Mouse (Mus musculus): ENCODE data around the gene Krt28.

Gene Krt28

DNA sequence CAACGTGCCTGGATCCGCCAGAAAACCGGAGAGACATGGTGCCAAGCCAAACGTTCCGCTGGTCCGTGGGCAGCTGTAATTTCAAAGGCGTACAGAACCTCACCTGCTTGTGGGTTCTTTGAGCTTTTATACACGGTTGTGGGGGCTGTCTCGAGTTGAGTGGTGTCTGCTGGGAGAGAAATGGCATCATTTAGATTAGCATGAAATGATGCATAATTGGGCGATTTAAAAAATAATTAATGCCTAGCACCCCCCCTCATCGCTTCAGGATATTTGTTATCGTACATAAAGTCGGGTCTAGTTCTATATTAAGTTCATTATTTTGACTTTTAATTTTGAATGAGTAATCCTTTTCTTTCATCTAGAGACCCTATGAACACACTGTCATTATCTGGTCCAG is at the start of gene Krt28:
Gene Krt28 (minus strand): TSS at position 101 of the 400 bp plus-strand sequence.
- DNase-seq (ENCODE audit: low spot score in 2 of 2) = no peak

DNA sequence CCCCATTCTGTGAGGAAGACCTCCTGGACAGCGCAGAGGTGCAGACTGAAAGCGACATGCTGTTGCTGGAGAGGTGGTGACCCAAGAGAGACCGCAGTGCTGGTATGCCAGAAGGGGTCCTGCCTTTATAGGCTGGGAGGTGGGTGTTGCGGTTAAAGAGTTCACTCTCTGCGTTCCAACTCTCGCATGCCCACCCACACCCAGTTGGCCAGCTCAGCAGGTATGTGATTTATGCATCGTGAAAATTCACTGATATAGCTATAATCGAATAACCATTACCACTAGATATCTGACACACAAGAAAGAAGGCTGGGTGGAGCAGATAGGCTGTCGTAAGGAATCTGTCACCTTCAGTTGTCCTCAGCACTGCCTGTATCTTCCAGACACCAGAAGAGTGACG is 47.5 kb upstream of the Krt28 start, which contains the start of gene Krt12:
Gene Krt12 (minus strand): TSS at position 101 of the 400 bp plus-strand sequence.
- DNase-seq (ENCODE audit: low spot score in 2 of 2) = no peak

DNA sequence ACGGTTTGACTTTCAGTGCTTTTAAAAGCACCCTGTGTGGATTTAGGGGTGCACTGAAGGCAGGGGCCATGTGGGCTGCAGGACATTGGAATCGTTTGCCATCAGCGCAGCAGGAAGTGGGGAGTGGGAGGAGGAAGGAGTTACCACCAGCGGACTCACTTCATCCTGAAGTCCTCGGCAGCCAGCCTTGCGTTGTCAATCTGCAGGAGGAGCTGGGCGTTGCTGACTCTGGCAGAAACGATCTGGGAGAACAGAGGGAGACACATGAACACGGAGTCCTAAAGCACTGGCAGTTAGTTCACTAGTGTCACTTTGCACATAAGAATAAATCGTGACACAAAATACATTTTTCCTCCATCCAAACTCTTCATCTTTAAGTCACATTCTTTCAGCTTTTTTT is 45.9 kb upstream of the Krt28 start:
- DNase-seq (ENCODE audit: low spot score in 2 of 2) = peak in 1 of 2 experiments; percentile 46

DNA sequence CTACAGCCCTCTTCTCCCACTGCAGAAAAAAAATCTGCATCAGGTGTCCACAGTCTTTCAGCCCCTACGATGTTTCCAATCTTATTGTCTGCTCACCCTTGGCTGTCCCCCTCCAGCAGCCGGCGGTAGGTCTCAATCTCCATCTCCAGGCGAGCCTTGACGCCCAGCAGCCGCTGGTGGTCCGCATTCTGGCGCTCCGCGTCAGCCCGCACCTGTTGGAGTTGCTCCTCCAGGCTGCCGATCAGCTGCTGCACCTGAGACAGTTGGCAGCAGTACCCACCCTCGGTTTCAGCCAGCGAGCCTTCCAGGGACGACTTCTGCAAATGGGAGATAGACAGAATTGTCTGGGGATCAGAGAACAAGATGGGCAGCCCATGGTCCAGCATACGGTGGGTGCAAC is 43.1 kb upstream of the Krt28 start:
- DNase-seq (ENCODE audit: low spot score in 2 of 2) = no peak

DNA sequence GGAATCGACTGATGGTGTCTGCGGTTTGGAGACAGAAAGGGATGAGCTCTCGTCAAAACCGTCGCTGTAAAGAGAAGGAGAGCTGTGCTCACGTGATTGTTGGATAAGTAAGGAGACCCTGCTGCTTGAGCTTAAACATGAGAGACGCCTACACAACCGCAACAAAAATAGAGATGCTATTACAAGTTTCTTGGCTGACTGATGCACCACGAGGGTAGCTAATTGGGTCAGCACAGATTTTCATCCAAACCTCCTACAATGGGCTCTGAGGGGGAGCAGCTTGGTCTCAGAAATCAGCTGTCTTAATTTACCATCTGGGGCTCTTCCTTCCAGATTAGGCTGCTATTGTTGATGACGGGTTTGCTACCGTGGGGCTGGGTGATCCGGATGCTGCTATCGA is 42.2 kb upstream of the Krt28 start:
- peak; percentile 61 to 84 for DNase-seq (ENCODE audit: low spot score in 2 of 2)

DNA sequence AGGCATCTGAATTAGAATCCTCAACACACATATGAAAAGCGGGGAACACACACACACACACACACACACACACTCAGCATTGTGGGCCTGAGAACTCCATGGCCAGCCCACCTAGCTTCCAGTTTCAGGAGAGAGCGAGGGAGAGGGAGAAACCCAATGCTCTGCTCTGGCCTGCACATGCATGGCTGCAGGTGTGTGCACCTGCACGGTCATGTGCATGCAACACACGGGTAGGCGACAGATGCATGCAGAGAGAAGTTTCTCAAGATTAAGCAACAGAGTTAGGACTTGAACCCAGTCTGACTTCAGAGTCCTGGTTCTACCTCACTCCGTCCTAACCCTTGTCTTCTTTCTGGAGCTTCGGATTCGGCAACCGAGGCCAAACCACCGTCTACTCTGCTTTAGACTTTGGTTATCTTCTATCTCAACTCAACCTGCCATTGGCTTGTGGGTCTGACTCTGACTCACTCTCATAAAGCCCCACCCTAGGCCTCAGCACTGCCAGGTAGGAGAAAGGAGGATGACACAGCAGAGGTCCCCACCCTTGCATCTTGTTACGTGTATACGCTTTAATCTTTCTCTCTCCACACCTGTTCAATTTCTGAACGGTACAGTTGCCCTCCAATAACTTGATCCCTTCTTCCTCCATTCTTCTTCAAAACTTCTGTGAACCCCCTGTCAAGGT is 39.9 kb upstream of the Krt28 start:
- DNase-seq (ENCODE audit: low spot score in 2 of 2) = no peak

DNA sequence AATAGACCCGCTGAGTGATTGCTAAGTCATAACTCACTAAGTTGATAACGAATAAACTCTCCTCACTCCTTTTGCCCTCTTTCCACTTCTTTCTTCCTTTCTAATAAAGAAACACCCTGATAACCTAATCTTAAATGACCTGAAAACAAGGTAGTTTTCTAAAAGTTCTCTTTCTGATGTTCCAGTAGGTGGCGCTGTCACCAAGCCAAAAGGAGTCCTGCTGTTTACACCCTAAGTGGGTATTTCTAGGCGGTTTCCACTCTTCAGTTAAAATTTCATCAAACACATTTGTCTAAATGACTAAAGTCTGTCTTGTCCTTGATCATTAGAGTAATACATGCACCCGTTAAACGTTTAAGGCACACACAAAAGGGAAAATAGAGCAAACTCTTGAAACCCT is 38.5 kb upstream of the Krt28 start:
- no peak for DNase-seq (ENCODE audit: low spot score in 2 of 2)

DNA sequence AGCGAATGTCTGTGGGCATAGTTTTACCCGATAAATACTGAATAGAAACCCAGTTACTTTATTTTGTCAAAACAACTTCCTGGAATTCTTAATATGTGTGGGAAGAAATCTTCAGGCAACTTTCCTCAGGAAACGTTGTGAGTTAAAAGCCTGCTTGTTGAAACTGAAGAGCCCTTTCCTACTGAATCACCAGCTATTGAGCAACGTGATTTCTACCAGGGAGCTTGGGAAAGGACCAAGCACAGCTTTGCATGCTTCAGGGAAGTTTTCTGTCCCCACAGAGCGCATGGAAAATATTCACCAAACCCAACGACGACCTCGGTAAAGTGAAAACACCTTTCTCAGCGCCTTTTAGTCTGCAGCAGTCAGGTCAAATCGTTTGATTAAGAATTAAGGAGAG is 31.5 kb upstream of the Krt28 start:
- no peak for DNase-seq (ENCODE audit: low spot score in 2 of 2)

DNA sequence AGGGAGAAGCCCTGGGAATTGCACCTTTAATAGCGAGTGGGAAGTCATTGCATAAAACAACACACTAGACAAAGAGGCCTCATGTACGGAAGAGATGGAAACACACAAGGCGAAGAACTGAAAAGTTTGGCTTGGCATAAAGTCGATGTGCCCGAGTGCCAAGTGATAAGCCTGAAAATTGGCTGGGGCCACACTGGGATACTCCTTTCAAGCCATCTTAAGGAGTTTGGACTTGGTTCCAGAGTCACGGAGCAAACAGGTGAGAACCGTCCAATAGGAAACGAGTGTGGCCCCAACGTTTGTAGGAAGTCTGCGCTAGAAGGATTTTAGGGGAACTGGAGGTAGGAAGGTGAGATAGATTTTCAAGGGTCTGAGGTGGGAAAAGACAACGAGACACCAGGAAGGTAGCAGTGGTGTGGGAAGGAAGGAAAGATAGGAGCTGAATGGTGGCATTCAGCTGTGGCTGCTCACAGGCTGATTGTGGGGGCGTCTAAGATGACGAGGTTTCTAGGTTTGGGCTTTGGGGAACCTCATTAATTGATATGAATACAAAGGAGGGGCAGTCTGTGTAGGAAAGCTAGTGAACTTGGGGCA is 25.4 kb upstream of the Krt28 start:
- no peak for DNase-seq (ENCODE audit: low spot score in 2 of 2)

DNA sequence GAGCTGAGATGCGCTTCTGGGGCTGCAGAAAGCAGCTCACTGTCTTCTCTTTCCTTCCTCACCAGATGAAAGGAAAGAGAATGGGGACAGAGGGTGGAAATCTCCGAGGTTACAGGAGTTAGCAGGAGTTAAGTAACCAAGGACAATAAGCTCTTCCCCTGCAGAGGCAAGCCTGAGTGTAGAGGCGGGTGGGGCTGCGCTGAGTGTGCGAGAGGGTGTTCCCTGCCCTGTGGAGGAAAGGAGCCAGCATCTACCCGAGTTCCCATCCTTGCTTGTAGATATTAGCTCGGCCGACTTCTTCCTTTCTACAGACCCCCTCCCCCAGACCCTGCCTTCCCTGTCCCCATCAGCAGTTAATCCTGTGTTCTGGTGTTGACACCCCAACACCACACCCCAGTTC is 24.1 kb upstream of the Krt28 start:
- no peak for DNase-seq (ENCODE audit: low spot score in 2 of 2)

DNA sequence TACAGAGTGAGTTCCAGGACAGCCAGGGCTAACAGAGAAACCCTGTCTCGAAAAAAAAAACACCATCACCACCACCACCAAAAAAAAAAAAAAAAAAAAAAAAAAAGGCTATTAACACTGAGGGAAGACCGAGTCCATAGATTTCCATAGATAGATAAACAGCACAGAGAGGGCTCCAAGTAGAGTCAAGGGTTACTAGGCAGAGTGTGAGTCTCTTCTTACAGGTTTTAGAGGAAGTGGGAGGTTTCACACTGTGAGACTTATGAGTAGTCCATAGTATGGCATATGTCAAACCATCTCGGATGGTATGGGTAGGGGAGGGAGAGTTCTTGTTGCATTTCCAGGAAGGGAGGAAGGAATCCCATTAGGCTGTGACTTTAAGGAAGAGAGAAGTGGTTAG is 23.4 kb upstream of the Krt28 start:
- DNase-seq (ENCODE audit: low spot score in 2 of 2) = no peak

DNA sequence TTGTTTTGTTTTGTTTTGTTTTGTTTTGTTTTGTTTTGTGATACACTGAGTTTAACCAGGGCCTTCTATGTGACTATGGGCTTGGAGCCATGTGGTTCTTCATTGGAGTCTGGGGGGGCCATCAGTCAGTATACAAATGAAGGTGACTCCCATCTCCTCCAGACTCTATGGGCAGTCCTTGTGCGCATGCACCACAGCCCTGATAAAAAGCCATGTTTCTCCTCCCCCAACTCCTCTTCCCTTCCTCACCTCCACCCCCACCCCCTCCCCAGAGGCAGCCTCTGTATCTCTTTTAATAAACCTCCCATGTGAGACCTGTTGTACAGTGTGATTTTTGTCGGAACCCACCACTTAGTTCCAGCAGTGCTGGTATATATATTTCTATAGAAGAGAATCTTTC is 22.0 kb upstream of the Krt28 start:
- no peak for DNase-seq (ENCODE audit: low spot score in 2 of 2)

DNA sequence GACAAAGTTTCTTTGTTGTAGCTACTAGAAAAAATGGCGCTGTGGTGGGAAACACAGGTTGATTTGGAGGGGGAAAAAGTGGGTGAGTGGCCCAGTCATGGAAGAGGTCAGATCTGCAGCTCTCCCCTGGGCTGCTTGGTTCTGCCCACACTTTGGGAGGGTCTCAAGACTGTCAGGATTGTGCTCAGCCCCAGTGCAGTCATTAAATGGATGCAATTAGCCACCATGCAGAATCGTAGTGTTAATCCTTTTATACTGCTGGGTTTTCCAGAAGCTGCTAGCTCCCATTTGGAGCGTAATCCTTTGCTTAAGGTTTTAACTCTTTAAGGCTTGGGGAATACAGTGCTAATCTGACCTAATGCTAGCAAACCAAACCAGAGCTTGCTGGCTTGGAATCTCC is 21.3 kb upstream of the Krt28 start:
- no peak for DNase-seq (ENCODE audit: low spot score in 2 of 2)

DNA sequence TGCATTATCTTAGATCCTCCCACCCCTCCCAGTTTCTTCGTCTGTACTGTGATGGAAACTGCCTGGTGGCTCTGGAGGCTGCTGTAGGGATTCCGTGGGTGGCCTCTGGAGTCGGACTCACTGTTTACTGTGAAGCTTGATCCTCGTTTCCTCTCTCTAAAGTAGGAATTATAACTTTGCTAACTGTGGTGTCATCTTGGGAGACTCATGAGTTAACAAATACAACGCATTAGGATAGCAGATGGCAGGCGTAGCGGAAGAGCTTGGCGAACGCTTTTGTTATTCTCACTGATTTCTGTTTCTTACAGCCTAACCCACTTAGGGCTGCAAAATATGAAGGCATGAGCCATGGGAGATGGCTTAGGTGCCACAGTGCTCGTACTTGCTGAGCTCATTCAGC is 17.8 kb upstream of the Krt28 start:
- DNase-seq (ENCODE audit: low spot score in 2 of 2) = no peak

DNA sequence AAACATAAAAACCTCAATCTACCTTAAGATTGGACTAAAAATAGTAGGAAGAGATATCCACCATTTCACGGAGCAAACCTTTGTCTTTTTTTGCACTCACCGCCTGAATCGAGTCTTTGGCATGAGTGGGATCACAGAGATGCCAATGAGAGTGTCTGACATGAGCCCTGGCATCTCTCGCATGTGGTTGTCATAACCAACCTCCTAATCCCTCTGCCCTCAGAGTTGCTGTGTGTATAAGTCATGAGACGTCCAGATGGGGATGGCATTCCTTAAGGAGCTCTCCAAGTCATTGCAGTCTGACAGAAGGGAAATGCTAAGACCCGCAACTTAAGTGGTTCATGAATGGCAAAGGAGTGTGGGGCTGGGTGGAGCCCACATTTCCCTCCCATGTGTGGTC is 16.7 kb upstream of the Krt28 start:
- no peak for DNase-seq (ENCODE audit: low spot score in 2 of 2)

DNA sequence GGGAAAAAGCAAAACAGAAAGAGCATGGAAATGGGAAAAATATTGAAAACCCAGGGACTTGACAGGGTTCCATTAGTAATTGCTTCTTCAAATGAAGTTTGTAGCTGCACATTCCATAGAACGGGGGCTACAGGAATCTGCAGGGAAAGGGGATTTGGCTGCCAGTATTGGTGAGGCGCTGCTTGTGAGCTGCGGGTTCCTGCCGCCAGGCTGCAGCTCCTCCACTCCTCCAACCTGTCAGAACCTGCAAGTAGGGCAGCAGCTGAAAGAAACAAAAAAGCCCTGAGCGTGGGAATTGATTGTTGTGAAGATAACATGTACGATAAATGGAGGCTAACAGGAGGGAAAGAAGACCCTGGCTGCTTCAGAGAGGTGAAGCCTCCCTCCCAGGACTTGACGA is 16.2 kb upstream of the Krt28 start:
- DNase-seq (ENCODE audit: low spot score in 2 of 2) = no peak

DNA sequence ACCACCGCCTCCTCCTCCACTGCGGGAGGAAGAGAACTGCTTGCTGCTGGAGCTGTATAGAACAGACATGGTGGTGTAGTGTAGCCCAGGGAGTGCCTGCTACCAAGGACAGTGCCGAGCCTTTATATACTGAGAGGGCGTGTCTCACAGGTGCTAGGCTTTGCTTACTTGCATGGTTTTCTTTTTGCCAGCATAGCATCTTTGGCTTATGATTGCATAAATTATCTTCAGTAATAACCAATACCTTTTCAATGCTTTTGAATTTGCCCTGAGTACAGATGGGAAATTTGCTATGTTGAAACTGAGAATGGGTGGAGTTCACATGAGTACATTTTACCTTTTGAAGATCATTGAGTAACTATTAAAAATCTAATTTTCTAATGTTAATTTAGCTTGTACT is 14.6 kb upstream of the Krt28 start, which contains the start of gene Krt10:
Gene Krt10 (minus strand): TSS at position 101 of the 400 bp plus-strand sequence.
- no peak for DNase-seq (ENCODE audit: low spot score in 2 of 2)

DNA sequence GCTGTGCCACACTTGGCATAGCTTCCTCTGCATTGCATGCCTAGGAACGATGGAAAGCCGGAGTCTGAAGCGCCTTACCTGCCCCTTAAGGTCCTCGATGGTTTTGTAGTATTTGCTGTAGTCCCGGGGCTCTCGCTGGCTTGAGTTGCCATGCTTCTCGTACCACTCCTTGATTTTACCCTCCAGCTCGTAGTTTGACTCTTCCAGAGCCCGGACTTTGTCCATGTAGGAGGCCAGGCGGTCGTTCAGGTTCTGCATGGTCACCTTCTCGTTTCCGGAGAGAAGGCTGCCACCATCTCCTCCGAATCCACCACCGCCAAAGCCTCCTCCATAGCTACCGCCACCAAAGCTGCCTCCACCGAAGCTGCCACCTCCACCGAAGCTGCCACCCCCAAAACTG is 14.0 kb upstream of the Krt28 start:
- no peak for DNase-seq (ENCODE audit: low spot score in 2 of 2)

DNA sequence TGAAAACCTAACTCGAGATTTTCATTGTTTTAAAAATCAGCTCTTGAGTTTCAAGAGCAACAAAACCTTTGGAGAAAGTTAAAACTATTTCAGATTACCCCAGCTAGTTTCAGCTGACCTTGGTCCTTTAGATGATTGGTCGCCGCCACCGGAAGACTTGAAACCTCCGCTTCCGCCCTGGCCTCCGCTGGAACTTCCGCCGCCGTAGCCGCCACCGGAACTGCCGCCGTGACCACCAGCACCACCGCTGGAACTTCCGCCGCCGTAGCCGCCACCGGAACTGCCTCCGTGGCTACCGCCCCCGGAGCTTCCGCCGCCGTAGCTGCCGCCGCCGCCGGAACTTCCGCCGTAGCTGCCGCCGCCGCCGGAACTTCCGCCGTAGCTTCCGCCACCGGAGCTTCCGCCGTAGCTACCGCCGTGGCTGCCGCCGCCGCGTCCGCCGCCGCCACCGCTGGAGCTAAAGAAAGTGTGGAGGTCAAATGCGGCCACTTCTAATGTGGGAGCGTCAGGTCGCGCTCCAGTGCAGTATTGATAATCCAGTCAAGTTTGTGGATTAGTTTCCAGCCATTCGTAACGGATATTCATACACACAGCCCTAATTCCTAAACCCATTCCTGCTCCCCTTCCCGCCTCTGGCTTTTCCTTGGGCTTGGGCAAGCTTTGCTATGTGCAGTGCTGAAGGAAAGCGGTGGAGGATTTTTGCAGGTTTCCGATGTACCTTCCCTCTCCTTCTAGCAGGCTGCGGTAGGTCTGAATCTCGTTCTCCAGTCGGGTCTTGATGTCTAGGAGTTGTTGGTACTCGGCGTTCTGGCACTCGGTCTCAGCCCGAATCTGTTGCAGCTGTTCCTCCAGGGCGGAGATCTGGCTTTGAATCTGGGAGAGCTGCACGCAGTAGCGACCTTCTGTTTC is 11.4 kb upstream of the Krt28 start:
- peak; percentile 80 to 87 for DNase-seq (ENCODE audit: low spot score in 2 of 2)

DNA sequence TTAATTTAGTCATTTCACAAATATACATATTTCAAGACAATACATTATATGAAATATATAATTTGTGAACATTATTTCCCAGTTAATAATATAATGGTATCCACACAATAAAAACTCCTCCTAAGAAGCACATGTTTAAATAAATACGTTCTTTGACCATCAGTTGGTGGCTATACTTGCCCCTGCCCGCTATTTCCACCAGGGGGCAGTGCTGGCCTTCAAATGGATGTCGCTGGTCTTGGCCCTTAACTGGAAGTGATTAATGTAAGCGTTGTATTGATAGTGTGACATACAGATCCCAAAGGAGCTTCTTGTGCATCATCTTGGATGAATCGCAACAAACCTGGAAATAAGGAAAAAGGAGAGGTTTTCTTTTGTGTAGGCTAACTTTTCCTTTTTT is 4.9 kb upstream of the Krt28 start:
- peak; percentile 49 to 54 for DNase-seq (ENCODE audit: low spot score in 2 of 2)

DNA sequence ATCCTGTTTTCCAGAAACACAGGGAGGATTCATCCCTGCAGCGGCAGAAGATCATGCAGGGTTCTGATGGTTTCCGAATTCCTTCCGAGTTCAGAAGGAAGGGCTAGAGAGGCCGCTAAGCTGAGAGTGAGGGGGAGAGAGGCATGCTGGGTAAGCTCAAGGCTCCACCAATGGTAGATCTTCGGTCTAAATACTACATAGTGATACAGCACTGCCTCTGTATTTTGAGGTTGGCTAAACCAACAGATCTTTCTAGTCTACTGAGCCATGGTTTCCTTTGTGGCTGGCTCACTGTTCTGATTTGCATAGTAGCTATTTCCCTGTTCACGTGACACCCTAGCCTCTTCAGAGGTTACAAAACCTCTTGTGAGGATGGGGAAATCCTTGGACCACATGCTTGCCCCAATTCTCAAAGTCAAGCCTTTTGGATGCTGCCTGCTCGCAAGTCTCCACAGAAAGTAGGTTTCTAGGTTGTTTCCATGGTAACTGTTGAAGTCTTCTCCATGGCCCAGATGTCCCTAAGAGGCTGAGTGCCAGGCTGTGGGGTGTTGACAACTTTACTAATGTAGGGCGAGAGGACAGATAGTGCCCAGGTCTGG is 4.8 kb downstream of the Krt28 start:
- DNase-seq (ENCODE audit: low spot score in 2 of 2) = peak; percentile 15 to 64

DNA sequence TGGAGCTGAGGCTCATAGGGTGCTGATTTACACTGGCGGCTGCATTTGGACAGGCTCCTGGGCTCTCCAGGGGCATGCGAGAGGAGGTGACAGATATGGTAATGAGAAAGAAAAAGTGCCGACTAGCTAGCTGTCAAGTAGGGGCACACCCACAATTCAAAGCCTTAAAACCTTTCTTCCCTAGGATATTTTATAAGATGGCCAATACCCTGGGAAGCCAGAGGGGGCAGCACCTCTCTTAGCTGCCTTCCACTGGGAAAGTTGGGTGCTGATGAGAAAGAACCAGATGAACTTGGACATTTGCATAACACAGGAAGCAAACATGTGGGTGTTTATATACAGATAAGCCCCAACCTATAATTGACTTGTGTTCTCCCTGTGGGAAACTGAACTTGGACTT is 5.5 kb downstream of the Krt28 start:
- DNase-seq (ENCODE audit: low spot score in 2 of 2) = no peak

Measured in right cerebral cortex, postnatal 36 days (tissue).